Mouse (Mus musculus): ENCODE results near the gene Sesn1. TPM values are rescaled to one million over a fixed set of nuclear protein-coding genes. Genes with fewer than 3 reads are reported as not detected.
A peak's percentile ranks its signal among the peaks of the same experiment; 100 is the strongest.

Gene Sesn1
- polyA plus RNA-seq, 1 experiment from 2014 or later: 23.1 TPM

DNA sequence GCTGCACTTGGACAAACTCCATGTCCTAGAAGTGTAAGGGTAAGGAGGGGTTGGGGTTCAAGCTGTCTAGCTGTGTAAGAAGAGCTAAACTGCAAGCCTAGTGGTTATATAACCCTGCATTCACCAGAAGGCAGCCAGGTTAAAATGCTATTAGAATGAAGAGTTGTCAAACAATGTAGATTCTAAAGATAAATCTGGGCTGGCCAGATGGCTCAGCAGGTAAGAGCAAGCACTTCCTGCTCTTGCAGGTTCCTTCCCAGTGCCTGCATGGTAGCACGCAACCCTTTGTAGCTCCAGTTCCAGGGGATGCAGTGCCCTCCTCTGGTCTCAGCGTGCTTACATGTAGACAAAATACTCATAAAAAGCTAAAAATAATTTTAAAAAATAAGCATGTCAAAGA, 24.4 kb downstream of the Sesn1 start:
- Histone ChIP-seq H3K27ac (ENCODE audit: low read depth, low read length) (no peak overlapping the region), H3K4me1 (ENCODE audit: control insufficient read depth, insufficient read depth, low read length) (no peaks in the 10 kb centered on the region), H3K4me3 (ENCODE audit: low read depth, low read length) (no peak overlapping the region), H3K9me3 (replicated peaks; ENCODE audit: control insufficient read depth, low read length) (no peaks in the 10 kb centered on the region), H3K27me3 (ENCODE audit: control insufficient read depth, insufficient read depth, low read length) (no peaks in the 10 kb centered on the region), H3K4me2 (no peak overlapping the region), H3K9ac (ENCODE audit: low read depth, low read length) (no peak overlapping the region), H3K36me3 (ENCODE audit: control insufficient read depth, insufficient read depth, low read length) (no peaks in the 10 kb centered on the region)
- ATAC-seq (replicated peaks; ENCODE audit: insufficient number of reproducible peaks, low FRiP score, low TSS enrichment): no peak
- WGBS (ENCODE audit: insufficient replicate concordance): 93% methylated on average over 2 of the region's 2 CpGs

DNA sequence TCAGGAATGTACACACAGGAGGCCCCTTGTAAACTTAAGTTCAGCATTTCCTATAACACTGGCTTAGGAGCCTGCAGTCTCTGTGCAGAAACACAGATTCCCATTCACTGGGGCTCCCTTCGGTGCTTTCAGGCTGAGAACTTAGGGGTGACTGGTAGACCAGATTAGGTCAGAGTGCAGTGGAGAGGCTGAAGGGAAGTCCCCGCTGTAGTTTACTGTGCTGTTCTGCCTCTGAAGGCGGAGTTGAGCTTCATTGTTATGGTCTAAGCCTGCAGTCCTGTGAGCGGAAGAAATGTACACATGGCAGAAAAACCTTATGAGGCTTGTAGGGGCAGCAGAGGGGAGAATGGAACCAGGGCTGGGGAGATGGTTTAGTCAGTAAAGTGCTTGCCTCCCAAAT, 29.2 kb downstream of the Sesn1 start:
- no peaks in the 10 kb centered on the region for H3K9me3 ChIP-seq (replicated peaks; ENCODE audit: control insufficient read depth, low read length)
- 85% methylated on average over 4 of the region's 4 CpGs for WGBS (ENCODE audit: insufficient replicate concordance)

DNA sequence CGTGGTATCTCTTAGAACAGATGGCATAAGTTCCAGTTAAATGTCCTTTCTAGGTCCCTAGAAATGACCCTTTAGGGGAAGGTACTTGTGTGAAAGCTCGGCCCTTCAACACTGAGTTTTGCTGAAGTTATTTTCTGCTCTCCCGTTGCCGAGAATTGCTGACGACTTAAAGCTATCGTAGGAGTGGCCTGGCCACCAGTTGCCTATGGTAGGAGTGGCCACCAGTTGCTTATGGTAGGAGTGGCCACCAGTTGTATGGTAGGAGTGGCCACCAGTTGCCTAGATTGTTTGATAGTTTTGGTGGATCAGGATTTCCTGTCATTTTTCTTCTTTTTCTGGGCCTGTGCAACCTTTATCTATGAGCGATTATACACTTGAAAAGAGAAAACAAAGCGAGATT, 38.0 kb downstream of the Sesn1 start:
- WGBS (ENCODE audit: insufficient replicate concordance): 88% methylated on average over 8 of the region's 8 CpGs
- Histone ChIP-seq H3K4me1 (ENCODE audit: control insufficient read depth, insufficient read depth, low read length) (peaks cover 4% of the 10 kb centered on the region; the same call in 1 of the 2 replicates), H3K9ac (ENCODE audit: low read depth, low read length) (no peak overlapping the region), H3K9me3 (replicated peaks; ENCODE audit: control insufficient read depth, low read length) (no peaks in the 10 kb centered on the region), H3K27me3 (ENCODE audit: control insufficient read depth, insufficient read depth, low read length) (no peaks in the 10 kb centered on the region), H3K4me2 (no peak overlapping the region), H3K4me3 (ENCODE audit: low read depth, low read length) (no peak overlapping the region), H3K27ac (ENCODE audit: low read depth, low read length) (no peak overlapping the region), H3K36me3 (ENCODE audit: control insufficient read depth, insufficient read depth, low read length) (no peaks in the 10 kb centered on the region)
- ATAC-seq (replicated peaks; ENCODE audit: insufficient number of reproducible peaks, low FRiP score, low TSS enrichment): no peak

More for the DNA sequence above, 29.2 kb downstream of the Sesn1 start:
- no peaks in the 10 kb centered on the region for H3K4me1 ChIP-seq (ENCODE audit: control insufficient read depth, insufficient read depth, low read length)
- no peaks in the 10 kb centered on the region for H3K27me3 ChIP-seq (ENCODE audit: control insufficient read depth, insufficient read depth, low read length)
- no peak overlapping the region for H3K4me2 ChIP-seq
- no peaks in the 10 kb centered on the region for H3K36me3 ChIP-seq (ENCODE audit: control insufficient read depth, insufficient read depth, low read length)
- H3K9ac ChIP-seq (ENCODE audit: low read depth, low read length): no peak overlapping the region
- ATAC-seq (replicated peaks; ENCODE audit: insufficient number of reproducible peaks, low FRiP score, low TSS enrichment): no peak
- H3K27ac ChIP-seq (ENCODE audit: low read depth, low read length): no peak overlapping the region
- no peak overlapping the region for H3K4me3 ChIP-seq (ENCODE audit: low read depth, low read length)

DNA sequence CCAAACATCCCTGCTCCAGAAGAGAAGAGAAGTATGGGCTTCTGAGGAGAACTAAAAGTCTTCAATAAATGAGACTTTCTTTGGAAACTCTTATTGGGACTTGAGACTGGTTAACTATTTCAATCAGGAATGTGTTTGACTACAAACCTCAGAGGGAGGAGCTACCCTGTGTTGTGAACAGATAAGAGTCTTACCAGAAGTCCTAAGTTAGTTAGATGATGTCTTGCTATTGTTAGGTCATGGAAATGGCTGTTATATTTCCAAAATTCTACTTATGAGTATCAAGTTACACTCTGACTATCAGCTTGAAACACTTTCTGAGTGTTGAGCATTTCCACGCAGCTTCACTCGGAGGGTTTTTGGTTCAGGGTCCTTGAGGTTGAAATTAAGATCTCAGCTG, 39.0 kb downstream of the Sesn1 start:
- no peak for ATAC-seq (replicated peaks; ENCODE audit: insufficient number of reproducible peaks, low FRiP score, low TSS enrichment)
- no peak overlapping the region for H3K9ac ChIP-seq (ENCODE audit: low read depth, low read length)
- no peak overlapping the region for H3K4me2 ChIP-seq

DNA sequence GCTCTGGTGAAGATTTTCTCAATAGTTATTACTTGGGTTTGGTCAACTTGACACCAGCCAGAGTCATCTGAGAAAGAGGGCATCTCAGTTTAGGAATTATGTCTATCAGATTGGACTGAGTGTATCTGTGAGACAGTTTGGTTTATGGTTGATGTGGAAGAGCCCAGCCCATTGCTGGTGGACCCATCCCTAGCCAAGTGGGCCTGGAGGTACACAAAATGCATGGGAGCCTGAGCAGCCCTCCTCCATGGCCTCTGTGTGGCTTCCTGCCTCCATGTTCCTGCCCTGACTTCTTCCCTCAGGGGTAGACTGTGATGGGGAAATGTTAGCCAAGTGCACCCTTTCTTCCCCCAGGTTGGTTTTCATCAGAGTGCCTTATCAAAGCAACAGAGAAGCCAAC, 50.1 kb downstream of the Sesn1 start:
- Histone ChIP-seq H3K9ac (ENCODE audit: low read depth, low read length) (no peak overlapping the region), H3K27me3 (ENCODE audit: control insufficient read depth, insufficient read depth, low read length) (no peaks in the 10 kb centered on the region), H3K4me1 (ENCODE audit: control insufficient read depth, insufficient read depth, low read length) (no peaks in the 10 kb centered on the region), H3K9me3 (replicated peaks; ENCODE audit: control insufficient read depth, low read length) (no peaks in the 10 kb centered on the region), H3K4me3 (ENCODE audit: low read depth, low read length) (no peak overlapping the region), H3K27ac (ENCODE audit: low read depth, low read length) (no peak overlapping the region), H3K4me2 (no peak overlapping the region), H3K36me3 (ENCODE audit: control insufficient read depth, insufficient read depth, low read length) (no peaks in the 10 kb centered on the region)
- ATAC-seq (replicated peaks; ENCODE audit: insufficient number of reproducible peaks, low FRiP score, low TSS enrichment): no peak

More for the DNA sequence above, 39.0 kb downstream of the Sesn1 start:
- Histone ChIP-seq H3K27me3 (ENCODE audit: control insufficient read depth, insufficient read depth, low read length) (no peaks in the 10 kb centered on the region), H3K9me3 (replicated peaks; ENCODE audit: control insufficient read depth, low read length) (no peaks in the 10 kb centered on the region), H3K27ac (ENCODE audit: low read depth, low read length) (no peak overlapping the region; the same call in 1 of the 2 replicates), H3K36me3 (ENCODE audit: control insufficient read depth, insufficient read depth, low read length) (no peaks in the 10 kb centered on the region), H3K4me1 (ENCODE audit: control insufficient read depth, insufficient read depth, low read length) (peaks cover 4% of the 10 kb centered on the region; the same call in 1 of the 2 replicates), H3K4me3 (ENCODE audit: low read depth, low read length) (no peak overlapping the region)
- 42% methylated on average over 2 of the region's 2 CpGs for WGBS (ENCODE audit: insufficient replicate concordance)

DNA sequence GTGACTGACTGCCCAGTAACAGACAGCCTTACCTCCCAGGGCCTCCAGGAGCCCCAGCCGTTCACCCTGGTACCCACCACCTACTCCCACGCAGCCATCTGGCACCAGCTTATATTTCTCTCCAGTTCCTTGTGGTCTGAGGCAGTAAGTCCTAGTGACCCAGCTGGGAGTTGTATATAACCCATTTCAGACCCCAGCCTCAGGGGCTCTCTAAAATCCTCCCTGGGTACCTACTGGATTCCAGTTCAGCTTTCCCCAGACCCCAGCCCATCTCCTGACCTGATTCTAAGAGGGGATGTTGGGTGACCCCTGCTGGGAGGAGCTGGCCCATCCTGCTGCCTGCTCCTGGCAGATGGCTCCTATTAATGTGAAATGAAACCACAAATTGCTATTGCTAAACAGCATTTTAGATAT, 50.5 kb downstream of the Sesn1 start:
- 93% methylated on average over 2 of the region's 2 CpGs for WGBS (ENCODE audit: insufficient replicate concordance)
- no peak overlapping the region for H3K9ac ChIP-seq (ENCODE audit: low read depth, low read length)
- ATAC-seq (replicated peaks; ENCODE audit: insufficient number of reproducible peaks, low FRiP score, low TSS enrichment): no peak

DNA sequence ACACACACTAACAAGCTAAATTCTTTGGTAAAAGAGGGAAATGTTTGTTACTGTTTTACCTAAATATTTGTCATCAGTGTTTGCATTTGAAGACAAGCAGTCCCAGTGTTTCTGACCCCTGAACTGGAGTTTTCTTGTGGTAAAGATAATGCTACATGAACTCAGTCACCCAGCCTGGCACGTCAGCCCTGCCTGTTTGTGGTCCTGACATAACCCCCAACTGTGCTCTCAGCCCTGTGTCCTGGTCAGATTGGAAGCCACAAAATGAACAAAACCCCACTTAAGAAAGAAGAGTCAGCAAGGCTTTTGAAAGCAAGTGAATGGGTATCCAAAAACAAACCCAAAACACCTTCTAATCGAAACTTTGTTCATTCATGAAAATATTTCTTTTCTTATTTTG, 53.3 kb downstream of the Sesn1 start:
- H3K4me2 ChIP-seq: no peak overlapping the region
- no peaks in the 10 kb centered on the region for H3K36me3 ChIP-seq (ENCODE audit: control insufficient read depth, insufficient read depth, low read length)
- no peak overlapping the region for H3K27ac ChIP-seq (ENCODE audit: low read depth, low read length)
- WGBS (ENCODE audit: insufficient replicate concordance): 63% methylated on average over 2 of the region's 2 CpGs
- H3K4me3 ChIP-seq (ENCODE audit: low read depth, low read length): no peak overlapping the region
- no peak for ATAC-seq (replicated peaks; ENCODE audit: insufficient number of reproducible peaks, low FRiP score, low TSS enrichment)
- peaks cover 11% of the 10 kb centered on the region for H3K4me1 ChIP-seq (ENCODE audit: control insufficient read depth, insufficient read depth, low read length)
- no peaks in the 10 kb centered on the region for H3K9me3 ChIP-seq (replicated peaks; ENCODE audit: control insufficient read depth, low read length)
- H3K9ac ChIP-seq (ENCODE audit: low read depth, low read length): no peak overlapping the region
- no peaks in the 10 kb centered on the region for H3K27me3 ChIP-seq (ENCODE audit: control insufficient read depth, insufficient read depth, low read length)

More for the DNA sequence above, 50.5 kb downstream of the Sesn1 start:
- Histone ChIP-seq H3K4me3 (ENCODE audit: low read depth, low read length) (no peak overlapping the region), H3K9me3 (replicated peaks; ENCODE audit: control insufficient read depth, low read length) (no peaks in the 10 kb centered on the region), H3K4me1 (ENCODE audit: control insufficient read depth, insufficient read depth, low read length) (no peaks in the 10 kb centered on the region), H3K36me3 (ENCODE audit: control insufficient read depth, insufficient read depth, low read length) (no peaks in the 10 kb centered on the region), H3K27ac (ENCODE audit: low read depth, low read length) (no peak overlapping the region), H3K27me3 (ENCODE audit: control insufficient read depth, insufficient read depth, low read length) (no peaks in the 10 kb centered on the region), H3K4me2 (no peak overlapping the region)

DNA sequence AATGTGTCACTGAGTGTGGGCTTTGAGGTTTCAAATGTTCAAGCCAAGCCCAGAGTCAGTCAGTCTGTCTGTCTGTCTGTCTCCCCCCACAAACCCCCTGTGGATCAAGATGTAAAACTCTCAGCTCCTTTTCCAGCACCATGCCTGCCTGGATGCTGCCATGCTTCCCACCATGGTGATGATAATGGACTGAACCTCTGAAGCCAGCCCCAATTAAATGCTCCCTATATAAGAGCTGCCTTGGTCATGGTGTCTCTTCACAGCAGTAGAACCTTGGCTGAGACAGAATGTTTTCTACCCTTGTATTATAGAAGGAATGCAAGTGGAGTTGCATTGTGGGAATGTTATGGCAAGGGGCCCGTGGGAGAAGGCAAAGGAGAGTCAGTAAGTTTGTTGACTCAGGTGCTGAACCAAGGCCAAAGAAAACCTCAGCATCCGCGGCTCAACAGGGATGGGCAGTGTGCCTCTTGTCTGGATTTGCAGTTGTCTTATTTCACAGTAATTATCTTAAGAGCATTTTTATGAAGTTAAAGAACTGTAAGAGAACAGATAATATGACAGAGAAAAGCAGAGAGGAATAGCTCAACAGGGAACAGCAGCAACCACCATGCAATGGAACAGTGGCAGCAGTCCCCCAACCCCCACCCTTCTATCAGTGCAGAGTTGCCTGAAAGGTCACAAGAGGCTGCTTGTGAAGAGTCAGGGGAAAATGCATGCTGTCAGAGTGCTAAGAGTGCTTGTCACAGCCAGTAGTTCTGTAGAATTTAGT, 56.5 kb downstream of the Sesn1 start:
- Histone ChIP-seq H3K27me3 (ENCODE audit: control insufficient read depth, insufficient read depth, low read length) (no peaks in the 10 kb centered on the region), H3K9me3 (replicated peaks; ENCODE audit: control insufficient read depth, low read length) (no peaks in the 10 kb centered on the region), H3K9ac (ENCODE audit: low read depth, low read length) (no peak overlapping the region), H3K4me2 (no peak overlapping the region), H3K4me3 (ENCODE audit: low read depth, low read length) (no peak overlapping the region), H3K27ac (ENCODE audit: low read depth, low read length) (peak overlapping the region; percentile 42), H3K4me1 (ENCODE audit: control insufficient read depth, insufficient read depth, low read length) (peaks cover 11% of the 10 kb centered on the region), H3K36me3 (ENCODE audit: control insufficient read depth, insufficient read depth, low read length) (no peaks in the 10 kb centered on the region)
- 0 out of 2 replicates have a peak, but pooled peaks have one; percentile 42 for ATAC-seq (replicated peaks; ENCODE audit: insufficient number of reproducible peaks, low FRiP score, low TSS enrichment)
- 51% methylated on average over 3 of the region's 3 CpGs for WGBS (ENCODE audit: insufficient replicate concordance)

DNA sequence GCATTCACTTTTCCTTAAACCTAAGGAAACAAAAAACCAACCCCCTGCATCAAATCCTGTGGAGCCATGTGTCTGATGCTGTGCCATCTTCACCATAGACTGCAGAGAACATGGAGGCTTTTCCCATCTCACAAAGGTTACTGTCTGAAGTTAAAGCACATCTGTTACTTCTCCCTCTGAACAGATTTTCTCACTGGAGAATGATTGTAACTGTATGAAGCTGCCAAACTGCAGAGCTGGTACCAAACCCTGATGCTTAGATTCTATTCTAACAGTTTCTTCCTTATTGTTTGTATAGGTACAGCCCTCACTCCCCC, 57.1 kb downstream of the Sesn1 start:
- H3K36me3 ChIP-seq (ENCODE audit: control insufficient read depth, insufficient read depth, low read length): no peaks in the 10 kb centered on the region
- H3K27ac ChIP-seq (ENCODE audit: low read depth, low read length): peak overlapping the region; percentile 18
- ATAC-seq (replicated peaks; ENCODE audit: insufficient number of reproducible peaks, low FRiP score, low TSS enrichment): no peak
- H3K27me3 ChIP-seq (ENCODE audit: control insufficient read depth, insufficient read depth, low read length): no peaks in the 10 kb centered on the region
- no peak overlapping the region for H3K4me2 ChIP-seq
- peaks cover 11% of the 10 kb centered on the region for H3K4me1 ChIP-seq (ENCODE audit: control insufficient read depth, insufficient read depth, low read length)
- H3K4me3 ChIP-seq (ENCODE audit: low read depth, low read length): no peak overlapping the region
- H3K9ac ChIP-seq (ENCODE audit: low read depth, low read length): no peak overlapping the region
- no peaks in the 10 kb centered on the region for H3K9me3 ChIP-seq (replicated peaks; ENCODE audit: control insufficient read depth, low read length)
